Mouse (Mus musculus) ES-CJ7 (cell line): ENCODE results near the gene Lpar2.

Experiments
- DNase-seq: peaks from one replicate; pipeline ENCODE4 v3.0.0; 2011; ENCODE audit warnings: low read depth, low spot score

The Lpar2 gene

DNA sequence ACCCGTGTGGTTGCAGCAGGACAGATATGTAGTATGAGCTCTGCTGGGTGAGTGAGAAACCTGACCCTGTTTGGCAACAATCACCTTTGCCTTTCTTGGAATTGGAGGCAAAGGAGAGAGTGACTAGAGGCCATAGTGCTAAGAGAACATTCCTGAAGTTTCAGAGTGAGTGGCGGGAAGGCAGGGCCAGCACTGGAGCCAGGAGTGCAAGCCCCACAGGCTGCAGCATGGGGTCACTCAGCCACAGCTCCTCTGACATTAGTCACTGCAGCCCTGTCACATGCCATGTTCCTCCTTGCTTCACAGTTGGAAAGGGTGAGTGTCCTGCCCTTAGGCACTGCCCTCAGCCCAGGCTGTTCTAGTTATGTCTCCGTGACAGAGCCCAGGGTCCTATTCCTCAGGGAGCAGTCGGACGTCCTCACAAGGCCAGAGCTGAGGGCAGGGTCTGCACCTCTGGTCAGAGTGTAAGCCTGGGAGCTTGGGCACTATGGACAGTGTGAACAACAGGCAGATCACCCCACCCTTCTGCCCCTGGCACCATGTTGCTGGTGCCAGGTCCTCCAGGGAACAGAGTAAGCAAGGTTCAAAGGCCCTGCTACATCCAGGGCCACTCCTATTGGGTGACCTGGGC is 45.6 kb downstream of the Lpar2 start:
- no peak for DNase-seq

DNA sequence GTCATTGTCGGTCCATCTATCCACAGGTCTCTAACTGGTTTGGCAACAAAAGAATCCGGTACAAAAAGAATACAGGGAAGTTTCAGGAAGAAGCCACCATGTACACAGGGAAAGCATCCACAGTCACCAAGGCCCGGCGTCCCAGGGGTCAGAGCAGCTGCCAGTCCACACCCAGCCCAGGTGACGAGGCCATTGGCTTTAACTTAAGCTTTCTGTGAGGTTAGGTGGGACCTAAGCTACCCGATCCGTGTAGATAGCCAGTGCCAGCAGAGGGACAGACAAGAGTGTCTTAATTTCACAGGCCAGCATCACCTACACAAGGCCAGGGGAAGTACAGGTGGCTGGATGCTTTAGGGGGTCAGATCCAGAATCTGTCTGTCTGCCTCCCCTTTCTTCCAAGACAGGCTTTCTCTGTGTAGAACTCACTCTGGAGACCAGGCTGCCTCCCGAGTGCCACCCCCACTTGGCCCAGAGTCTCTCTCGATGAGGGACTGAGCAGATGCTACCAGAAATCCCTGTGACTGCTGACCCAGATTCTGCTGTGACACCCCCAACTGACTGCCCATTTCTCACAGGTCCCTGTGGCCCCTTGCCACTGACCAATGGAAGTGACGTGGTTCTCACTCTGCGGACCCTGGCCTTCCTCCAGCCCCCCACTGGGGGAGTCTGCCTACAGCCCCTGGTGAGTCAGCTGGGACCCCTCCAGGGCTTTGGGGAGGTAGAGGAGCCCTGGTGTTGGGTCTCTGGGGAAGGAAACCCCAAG is 48.0 kb downstream of the Lpar2 start:
- no peak for DNase-seq

DNA sequence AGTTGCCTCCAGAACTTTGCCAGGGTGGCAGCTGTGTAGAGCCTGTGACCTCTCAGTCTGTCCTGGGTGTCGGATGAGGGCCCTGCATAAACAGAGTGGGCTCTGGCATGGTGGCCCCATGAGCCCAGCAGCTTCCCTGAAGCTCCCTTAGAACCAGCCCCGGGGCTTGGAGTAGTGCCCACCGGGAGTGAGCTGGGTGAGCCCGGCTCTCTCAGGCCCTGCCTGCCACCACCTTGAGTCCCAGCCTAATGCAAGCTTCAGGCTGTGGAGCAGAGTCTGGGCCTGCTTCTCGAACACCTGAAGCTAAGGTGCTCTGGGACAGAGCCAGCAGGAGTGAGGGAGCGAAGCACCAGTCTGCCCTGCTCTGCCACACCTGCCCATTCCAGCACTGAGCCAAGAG is 48.7 kb downstream of the Lpar2 start:
- DNase-seq = no peak

DNA sequence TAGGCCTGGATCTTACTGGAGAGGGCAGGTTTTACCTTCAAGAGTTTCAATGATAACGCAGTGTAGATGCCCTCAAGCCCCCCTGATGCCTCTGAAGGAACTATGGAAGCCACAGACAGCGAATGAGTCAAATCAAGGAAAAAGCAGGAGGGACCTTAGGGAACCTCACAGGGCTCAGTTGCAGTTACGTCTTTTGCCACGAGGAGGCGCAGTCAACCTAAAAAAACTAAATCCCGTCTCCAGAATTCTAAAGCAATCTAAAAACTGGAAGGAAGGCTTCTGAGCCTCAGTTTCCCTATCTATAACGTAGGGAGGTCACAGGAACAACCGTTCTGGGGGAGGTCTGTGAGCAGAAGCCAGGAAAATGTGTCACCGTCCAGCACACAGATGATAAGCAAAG is 51.9 kb downstream of the Lpar2 start:
- peak; percentile 66 for DNase-seq

DNA sequence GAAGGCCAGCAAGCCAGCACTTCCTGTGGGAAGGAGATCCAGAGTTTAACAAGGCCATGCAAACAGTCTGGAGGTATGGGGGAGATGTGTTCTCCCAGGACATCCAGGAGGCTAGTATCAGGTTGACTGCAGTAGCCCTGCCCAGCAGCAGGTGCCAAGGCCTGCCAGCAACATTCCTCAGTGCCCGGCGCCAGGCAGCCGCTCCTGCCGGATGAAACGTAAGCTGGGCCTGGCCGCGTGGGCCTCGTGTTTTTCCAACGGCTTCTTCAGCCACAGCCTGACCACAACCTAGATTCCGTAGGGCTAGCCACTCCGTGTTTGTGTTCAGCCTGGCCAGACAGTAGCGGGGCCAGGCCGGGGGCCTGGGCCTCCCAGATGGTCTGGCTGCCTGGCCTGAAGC is 52.4 kb downstream of the Lpar2 start:
- DNase-seq = no peak

DNA sequence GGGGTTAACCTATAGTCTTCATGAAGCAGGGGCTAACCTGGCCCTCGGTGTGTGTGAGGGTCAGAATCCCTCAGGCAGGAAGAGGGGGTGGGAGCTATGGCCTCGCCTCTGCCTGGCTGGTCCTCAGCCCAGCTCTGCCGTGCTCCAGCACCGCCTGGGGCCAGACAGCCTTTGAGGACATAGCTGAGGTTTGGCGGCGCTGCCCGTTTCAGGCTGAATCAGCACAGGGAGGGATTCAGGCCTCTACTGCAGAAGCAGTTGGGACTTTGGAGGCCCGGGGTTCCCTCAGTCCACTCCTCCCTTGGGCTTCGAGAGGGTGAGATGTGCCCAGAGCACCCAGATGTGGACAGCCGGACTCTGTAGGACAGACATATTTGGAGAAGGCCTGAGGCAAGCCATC is 53.9 kb downstream of the Lpar2 start:
- DNase-seq = no peak

DNA sequence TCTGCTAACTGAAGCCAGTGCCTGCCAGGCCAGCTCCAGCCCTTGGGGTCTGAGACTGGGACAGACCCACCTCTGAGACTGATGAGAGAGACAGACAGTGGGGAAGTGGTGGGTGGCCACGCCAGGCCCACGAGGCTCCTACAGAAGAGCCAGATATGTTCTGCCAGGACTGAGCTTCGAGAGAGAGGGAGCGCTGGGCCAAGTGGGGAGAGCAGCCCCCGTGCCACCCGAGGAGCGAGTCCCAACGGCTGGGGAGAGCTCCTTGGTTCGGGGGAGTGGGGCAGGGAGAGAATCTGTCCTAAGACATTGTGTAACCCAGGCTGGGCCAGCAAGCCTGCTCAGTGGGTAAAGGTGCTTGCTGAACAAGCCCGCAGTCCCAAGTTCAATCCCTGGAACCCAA is 54.7 kb downstream of the Lpar2 start:
- no peak for DNase-seq

DNA sequence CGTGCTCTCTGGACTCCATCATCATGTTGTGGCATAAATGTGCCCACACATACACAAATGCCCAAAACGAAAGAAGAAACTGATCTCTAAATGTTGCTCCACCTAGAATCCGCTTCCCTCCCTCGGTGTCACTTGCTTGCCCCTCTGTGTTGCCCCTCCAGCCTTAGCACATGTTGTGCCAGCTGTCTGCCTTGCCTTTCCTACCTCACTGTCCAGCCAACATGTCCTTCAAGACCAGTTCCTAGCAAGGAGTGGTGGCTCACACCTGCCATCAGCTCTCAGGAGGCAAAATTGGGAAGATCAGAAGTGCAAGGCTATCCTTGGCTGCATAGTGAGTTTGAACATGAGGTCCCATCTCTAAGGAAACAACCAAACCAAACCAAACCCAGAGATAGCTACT is 55.2 kb downstream of the Lpar2 start:
- no peak for DNase-seq

DNA sequence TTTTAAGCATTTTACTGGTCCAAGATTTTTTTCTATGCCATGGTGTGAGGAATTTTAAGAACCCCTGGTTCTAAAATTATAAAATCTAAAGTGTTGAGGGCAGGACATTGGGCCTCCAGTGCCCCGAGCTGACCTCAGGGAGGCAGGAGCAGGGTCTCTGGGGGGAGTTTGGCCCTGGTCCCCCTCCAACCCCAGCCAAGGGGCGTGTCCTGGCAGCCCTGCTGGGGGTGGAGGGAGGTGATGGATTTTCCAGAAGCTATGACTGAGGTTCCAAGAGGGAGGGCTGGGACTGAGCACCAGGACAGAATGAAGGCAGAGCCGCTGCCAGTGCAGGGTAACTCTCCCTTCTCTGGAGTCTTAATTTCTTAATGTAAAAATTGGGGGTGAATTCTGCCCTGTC is 55.8 kb downstream of the Lpar2 start:
- DNase-seq = no peak

DNA sequence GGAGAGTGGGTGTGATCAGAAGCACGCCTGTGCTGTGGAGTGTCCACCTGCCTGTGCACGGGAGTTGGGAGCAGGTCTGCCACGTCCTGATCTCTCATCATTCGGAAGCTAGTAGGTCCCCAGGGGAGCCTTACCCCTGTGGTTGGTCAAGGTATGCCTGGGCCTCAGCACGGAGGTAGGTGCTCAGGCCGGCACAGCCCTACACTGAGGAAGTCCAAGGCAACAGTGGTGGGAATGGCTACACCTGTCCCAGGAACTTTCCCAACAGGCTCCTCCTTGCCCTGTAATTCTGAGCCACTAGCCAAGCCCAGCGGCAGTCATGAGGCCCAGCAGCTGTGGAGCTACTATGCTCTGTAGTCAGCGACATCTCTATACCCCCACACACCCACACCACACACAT is 57.4 kb downstream of the Lpar2 start:
- DNase-seq = no peak
